Mouse (Mus musculus) liver, embryonic 14.5 days (tissue): ENCODE results near the gene Wasf2.

Source experiments
- CTCF ChIP-seq: IDR thresholded peaks from 2 replicates; pipeline ENCODE4 v1.5.1; 2016; ENCODE audit warnings: antibody characterized with exemption, low read depth, control low read depth
- EP300 ChIP-seq: IDR thresholded peaks from 2 replicates; pipeline ENCODE4 v1.6.1; 2016; ENCODE audit warnings: antibody characterized with exemption, low read depth

- no peak for TF ChIP-seq CTCF
- no peak for TF ChIP-seq EP300
These were observed 13.4 kb upstream of the Wasf2 start for GRCm38 (mm10) chr4:133116756-133117470.
